Mouse (Mus musculus) activated CD4-positive, CD25-positive, alpha-beta regulatory T cell, adult 4 months (primary cell): ENCODE measurements around the gene Tmco4. TPM values are rescaled to one million over a fixed set of nuclear protein-coding genes. Genes with fewer than 3 reads are reported as not detected.

Experiments used
- ATAC-seq: one replicate; pipeline ENCODE4 v1.8.0; 2017
- polyA plus RNA-seq, 2 experiments: library from polyadenylated mRNA; unstranded; fragments of 100-300 nt; shearing (Covaris generic); gene quantifications; one replicate each; pipeline ENCODE4 v1.2.1; 2017

The Tmco4 gene
- polyA plus RNA-seq, 2 experiments from 2014 or later, result 19.1 to 32.4 TPM

- ATAC-seq, result no peak
Observed at GRCm38 (mm10) chr4:139020385-139020784, 47.7 kb downstream of the Tmco4 start.

GRCm38 (mm10) chr4:139024379-139024778, 51.7 kb downstream of the Tmco4 start:
- ATAC-seq, result no peak

GRCm38 (mm10) chr4:139030675-139031074, 58.0 kb downstream of the Tmco4 start:
- no peak for ATAC-seq

- no peak for ATAC-seq
Observed at GRCm38 (mm10) chr4:139032521-139032920, 59.8 kb downstream of the Tmco4 start.

- ATAC-seq, result no peak
Observed at GRCm38 (mm10) chr4:139033263-139034009, 60.7 kb downstream of the Tmco4 start.

- no peak for ATAC-seq
Observed at GRCm38 (mm10) chr4:139034010-139034367, 61.3 kb downstream of the Tmco4 start.

GRCm38 (mm10) chr4:139034540-139034939, 61.9 kb downstream of the Tmco4 start:
- no peak for ATAC-seq

GRCm38 (mm10) chr4:139034942-139035341, 62.3 kb downstream of the Tmco4 start:
- no peak for ATAC-seq

GRCm38 (mm10) chr4:139035799-139036198, 63.1 kb downstream of the Tmco4 start:
- no peak for ATAC-seq

- ATAC-seq, result no peak
Observed at GRCm38 (mm10) chr4:139037795-139038607, 65.3 kb downstream of the Tmco4 start.

- ATAC-seq, result no peak
Observed at GRCm38 (mm10) chr4:139040084-139040839, 67.6 kb downstream of the Tmco4 start.

- ATAC-seq, result no peak
Observed at GRCm38 (mm10) chr4:139042611-139043010, 69.9 kb downstream of the Tmco4 start.

- ATAC-seq, result no peak
Observed at GRCm38 (mm10) chr4:139043600-139043999, 70.9 kb downstream of the Tmco4 start.

GRCm38 (mm10) chr4:139044566-139044965, 71.9 kb downstream of the Tmco4 start:
- ATAC-seq, result no peak

- no peak for ATAC-seq
Observed at GRCm38 (mm10) chr4:139046354-139046753, 73.7 kb downstream of the Tmco4 start.

- no peak for ATAC-seq
Observed at GRCm38 (mm10) chr4:139048518-139048917, 75.8 kb downstream of the Tmco4 start.

- ATAC-seq, result no peak
Observed at GRCm38 (mm10) chr4:139052796-139053195, 80.1 kb downstream of the Tmco4 start.

GRCm38 (mm10) chr4:139053391-139053790, 80.7 kb downstream of the Tmco4 start:
- ATAC-seq, result no peak

- no peak for ATAC-seq
Observed at GRCm38 (mm10) chr4:139054300-139054923, 81.7 kb downstream of the Tmco4 start.

- ATAC-seq, result no peak
Observed at GRCm38 (mm10) chr4:139055336-139055735, 82.6 kb downstream of the Tmco4 start.

GRCm38 (mm10) chr4:139055744-139056143, 83.1 kb downstream of the Tmco4 start:
- no peak for ATAC-seq

GRCm38 (mm10) chr4:139057291-139057690, 84.6 kb downstream of the Tmco4 start:
- no peak for ATAC-seq

GRCm38 (mm10) chr4:139058029-139058428, 85.3 kb downstream of the Tmco4 start:
- ATAC-seq, result no peak
